Mouse (Mus musculus) erythroblast, embryonic 14.5 days (primary cell): ENCODE results near the gene Sbk1. TPM values are rescaled to one million over a fixed set of nuclear protein-coding genes. Genes with fewer than 3 reads are reported as not detected.

Experiments
- H3K27me3 ChIP-seq: 2 replicates; pipeline ENCODE4 v1.6.1; 2012; ENCODE audit warnings: inconsistent platforms; ENCODE audit not compliant: control insufficient read depth
- H3K36me3 ChIP-seq: 2 replicates; pipeline ENCODE4 v1.6.1; 2012; ENCODE audit warnings: mild to moderate bottlenecking, inconsistent platforms; ENCODE audit not compliant: control insufficient read depth
- H3K4me1 ChIP-seq: 2 replicates; pipeline ENCODE4 v1.6.1; 2012; ENCODE audit warnings: inconsistent platforms; ENCODE audit not compliant: control insufficient read depth
- H3K4me3 ChIP-seq: replicated peaks from 2 replicates; pipeline ENCODE3; 2012; ENCODE audit warnings: moderate library complexity, mild to moderate bottlenecking, inconsistent platforms
- H3K9me3 ChIP-seq: 2 replicates; pipeline ENCODE4 v1.6.1; 2012; ENCODE audit warnings: low read length, inconsistent platforms, mixed read lengths; ENCODE audit not compliant: control insufficient read depth
- GATA1 ChIP-seq: IDR thresholded peaks from 2 replicates; pipeline ENCODE4 v1.6.1; 2012; ENCODE audit warnings: low read length, inconsistent platforms, mixed read lengths
- TAL1 ChIP-seq: IDR thresholded peaks from 3 replicates; pipeline ENCODE4 v1.6.1; 2012; ENCODE audit warnings: low read length, inconsistent platforms, mixed read lengths
- polyA plus RNA-seq: library from polyadenylated mRNA; stranded (reverse); fragments of >175 nt; gene quantifications from 2 replicates; pipeline ENCODE4 v1.2.3, GENCODE M21; 2012

Sbk1 gene
- polyA plus RNA-seq, 1 experiment = 0.05 TPM

DNA sequence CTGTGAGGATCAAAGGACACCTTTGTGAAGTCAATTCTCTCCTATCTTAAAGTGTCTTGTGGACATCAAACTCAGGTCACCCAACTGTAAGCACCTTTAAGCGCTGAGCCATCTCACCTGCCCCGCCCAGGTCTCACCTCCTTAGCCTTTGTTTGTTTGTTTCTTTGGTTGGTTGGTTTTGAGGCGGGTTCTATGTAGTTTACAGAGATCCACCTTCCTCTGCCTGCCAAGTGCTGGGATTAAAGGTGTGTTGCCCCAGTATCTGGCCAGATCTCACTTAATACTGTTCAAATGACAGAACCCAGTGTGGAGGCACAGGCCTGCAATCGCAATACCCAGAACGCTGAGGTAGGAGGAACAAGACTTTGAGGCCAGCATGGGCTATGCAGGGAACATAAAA is 11.6 kb downstream of the Sbk1 start:
- H3K27me3 ChIP-seq = no peaks in the 10 kb centered on the region
- H3K9me3 ChIP-seq = no peaks in the 10 kb centered on the region
- no peak overlapping the region for H3K4me3 ChIP-seq
- no peaks in the 10 kb centered on the region for H3K36me3 ChIP-seq
- TF ChIP-seq GATA1 = no peak
- no peak for TF ChIP-seq TAL1
- H3K4me1 ChIP-seq = peaks cover 4% of the 10 kb centered on the region; the same call in 1 of the 2 replicates

DNA sequence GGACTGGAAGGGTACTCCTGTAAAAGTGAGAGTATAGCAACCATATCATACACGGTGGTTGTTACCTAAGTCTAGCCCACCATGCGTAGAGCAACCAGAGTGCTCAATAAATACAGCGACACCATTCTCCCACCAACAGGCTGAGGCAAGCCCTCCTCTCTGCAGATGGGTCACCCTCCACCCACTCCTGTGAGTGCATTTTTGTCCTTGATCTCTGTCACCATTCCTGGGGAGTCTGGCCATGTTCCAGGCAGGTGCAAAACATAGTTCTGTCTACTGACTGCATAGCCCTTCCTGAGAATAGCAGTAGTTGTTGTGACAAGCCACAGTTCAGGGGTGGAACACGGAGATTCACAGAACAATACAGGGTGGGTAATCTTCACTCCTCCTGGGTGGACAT is 12.0 kb downstream of the Sbk1 start:
- TF ChIP-seq TAL1 (no peak), GATA1 (no peak)
- Histone ChIP-seq H3K4me1 (peaks cover 4% of the 10 kb centered on the region; the same call in 1 of the 2 replicates), H3K36me3 (no peaks in the 10 kb centered on the region), H3K9me3 (no peaks in the 10 kb centered on the region), H3K4me3 (no peak overlapping the region), H3K27me3 (no peaks in the 10 kb centered on the region)

DNA sequence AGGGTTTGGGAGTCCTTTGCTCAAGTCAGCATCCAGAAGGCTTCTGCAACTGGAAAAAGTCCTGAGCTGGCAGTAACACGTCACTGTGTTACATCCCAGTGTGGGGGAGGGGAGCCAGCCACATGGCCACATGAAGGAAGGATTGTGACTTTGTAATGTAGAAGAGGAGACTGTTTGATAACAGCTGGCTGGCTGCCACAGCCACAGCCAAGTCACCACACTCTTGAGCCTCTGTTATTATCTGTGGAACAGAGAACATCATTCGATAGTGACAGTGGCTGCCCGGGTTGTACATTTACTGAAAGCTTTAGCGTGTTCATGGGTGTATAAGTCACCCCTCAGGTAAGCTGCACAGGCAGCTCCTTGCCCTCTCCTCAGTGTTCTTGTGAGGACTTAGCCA is 12.4 kb downstream of the Sbk1 start:
- H3K36me3 ChIP-seq = no peaks in the 10 kb centered on the region
- H3K27me3 ChIP-seq = no peaks in the 10 kb centered on the region
- H3K9me3 ChIP-seq = no peaks in the 10 kb centered on the region
- H3K4me1 ChIP-seq = peaks cover 4% of the 10 kb centered on the region; the same call in 1 of the 2 replicates
- no peak overlapping the region for H3K4me3 ChIP-seq
- TF ChIP-seq TAL1 (no peak), GATA1 (no peak)

DNA sequence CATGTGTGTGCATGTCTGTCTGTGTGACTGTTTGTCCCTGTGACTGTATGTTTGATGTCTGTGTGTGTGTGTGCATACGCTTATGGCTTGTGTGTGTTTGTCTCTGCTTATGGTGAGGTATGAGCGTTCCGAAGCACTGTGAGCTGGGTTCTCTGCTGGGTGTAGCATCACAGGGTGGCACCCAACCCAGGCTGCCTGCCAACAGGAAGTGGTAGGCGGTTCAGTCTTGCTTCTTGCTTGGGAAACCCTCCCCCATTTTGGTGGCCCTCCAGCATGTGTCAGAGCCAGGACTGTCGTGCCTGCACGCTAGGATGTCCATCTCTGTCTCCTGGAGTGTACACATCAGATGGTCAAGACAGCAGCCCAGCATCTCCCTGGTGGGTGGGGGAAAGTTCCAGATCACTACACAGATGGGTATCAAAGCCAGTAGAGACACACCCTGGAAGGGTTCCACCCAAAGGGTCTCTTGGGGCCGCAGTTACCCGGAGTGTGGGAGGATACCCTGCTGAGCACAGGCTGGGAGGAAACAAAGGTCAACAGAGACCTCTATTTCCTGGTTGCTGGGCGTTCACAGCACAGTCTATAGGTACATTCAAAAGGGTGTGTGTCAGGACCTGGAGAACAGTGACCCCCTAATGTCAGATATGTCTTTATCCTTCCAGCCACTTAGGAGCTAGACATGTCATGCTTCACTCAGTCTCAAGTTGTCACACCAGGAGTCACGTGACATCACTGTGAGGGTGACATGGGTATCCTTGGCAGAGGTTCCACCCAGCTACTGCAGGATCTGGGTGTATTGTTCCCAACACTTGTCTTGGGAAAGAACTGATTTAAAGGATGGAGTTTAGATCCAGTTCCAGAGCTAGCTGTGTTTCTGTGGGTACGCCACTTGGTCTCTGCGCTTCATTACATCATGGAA is 13.1 kb downstream of the Sbk1 start:
- Histone ChIP-seq H3K36me3 (no peaks in the 10 kb centered on the region), H3K27me3 (no peaks in the 10 kb centered on the region; the same call in 1 of the 2 replicates), H3K9me3 (no peaks in the 10 kb centered on the region), H3K4me1 (peaks cover 4% of the 10 kb centered on the region; the same call in 1 of the 2 replicates), H3K4me3 (no peak overlapping the region)
- TF ChIP-seq GATA1 (no peak), TAL1 (no peak)

DNA sequence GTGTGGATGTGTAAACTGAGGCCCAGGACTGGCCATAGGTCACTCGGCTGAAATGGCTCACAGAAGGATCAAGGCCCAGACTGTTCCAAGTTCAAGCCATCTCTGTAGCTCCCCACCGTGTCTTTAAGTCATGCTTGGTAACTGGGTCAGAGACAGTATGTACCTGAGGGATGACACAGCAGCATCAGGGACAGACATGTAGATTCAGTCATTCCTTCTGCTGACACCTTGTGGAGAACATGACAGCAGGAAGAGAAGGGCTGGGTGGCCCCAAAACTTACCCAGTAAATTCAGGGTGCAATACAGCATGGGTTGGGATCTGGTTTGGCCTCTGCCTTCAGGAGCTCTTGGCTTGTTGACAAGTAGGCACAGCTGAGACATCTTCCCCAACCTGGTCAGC is 13.9 kb downstream of the Sbk1 start:
- Histone ChIP-seq H3K4me3 (no peak overlapping the region), H3K27me3 (no peaks in the 10 kb centered on the region; the same call in 1 of the 2 replicates), H3K9me3 (no peaks in the 10 kb centered on the region), H3K4me1 (peaks cover 4% of the 10 kb centered on the region; the same call in 1 of the 2 replicates), H3K36me3 (no peaks in the 10 kb centered on the region)
- TF ChIP-seq GATA1 (no peak), TAL1 (no peak)

DNA sequence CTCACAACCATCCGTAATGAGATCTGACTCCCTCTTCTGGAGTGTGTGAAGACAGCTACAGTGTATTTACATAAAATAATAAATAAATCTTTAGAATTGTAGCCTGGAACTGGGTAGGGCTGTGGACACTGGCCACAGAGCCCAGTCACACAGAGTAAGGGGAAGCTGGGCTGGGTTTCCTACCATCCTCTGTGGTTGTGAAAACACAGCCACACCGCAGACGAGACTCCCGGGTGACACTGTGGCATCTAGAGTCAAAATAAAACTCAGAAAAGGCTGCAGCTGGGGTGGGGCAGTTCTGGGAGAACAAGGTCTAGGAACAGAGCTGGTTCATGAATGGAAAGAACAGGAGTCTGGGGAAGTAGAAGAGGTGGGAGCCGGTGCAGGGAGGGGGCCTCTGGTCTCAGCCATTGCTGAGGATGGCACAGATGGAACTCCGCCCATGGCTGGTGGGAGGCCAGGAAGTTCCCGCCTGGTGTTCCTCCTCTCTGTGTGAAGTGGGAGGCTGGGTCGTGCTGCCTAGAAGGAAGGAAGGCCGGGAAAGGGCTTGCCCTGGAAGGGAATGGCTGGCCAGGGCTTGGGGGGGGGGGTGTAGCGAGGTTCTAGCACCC is 15.2 kb downstream of the Sbk1 start:
- Histone ChIP-seq H3K36me3 (no peaks in the 10 kb centered on the region; the same call in 1 of the 2 replicates), H3K4me1 (peaks cover 4% of the 10 kb centered on the region; the same call in 1 of the 2 replicates), H3K9me3 (no peaks in the 10 kb centered on the region; the same call in 1 of the 2 replicates), H3K4me3 (no peak overlapping the region), H3K27me3 (peaks cover 12% of the 10 kb centered on the region)
- TF ChIP-seq GATA1 (no peak), TAL1 (no peak)

DNA sequence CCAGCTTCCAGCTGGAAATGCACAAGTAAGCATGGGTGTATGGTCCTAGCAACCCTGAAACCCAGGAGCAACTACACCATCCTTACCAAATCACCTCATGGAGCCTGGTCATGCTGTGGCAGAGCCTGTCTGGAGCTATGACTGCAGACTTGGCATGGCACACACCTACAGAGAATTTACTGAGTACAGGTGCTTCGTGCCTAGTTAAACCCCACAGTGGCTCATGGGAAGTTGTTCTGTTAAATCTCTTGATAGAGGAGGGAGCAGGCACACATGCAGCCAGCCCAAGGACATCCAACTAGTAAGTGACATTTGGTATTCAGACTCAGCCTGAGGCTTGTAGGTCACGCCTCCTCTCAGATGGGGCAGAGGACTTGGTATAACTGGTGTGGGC is 15.7 kb downstream of the Sbk1 start:
- Histone ChIP-seq H3K36me3 (no peaks in the 10 kb centered on the region; the same call in 1 of the 2 replicates), H3K9me3 (no peaks in the 10 kb centered on the region; the same call in 1 of the 2 replicates), H3K4me3 (no peak overlapping the region), H3K27me3 (peaks cover 17% of the 10 kb centered on the region), H3K4me1 (peaks cover 4% of the 10 kb centered on the region; the same call in 1 of the 2 replicates)
- TF ChIP-seq TAL1 = no peak
- no peak for TF ChIP-seq GATA1

DNA sequence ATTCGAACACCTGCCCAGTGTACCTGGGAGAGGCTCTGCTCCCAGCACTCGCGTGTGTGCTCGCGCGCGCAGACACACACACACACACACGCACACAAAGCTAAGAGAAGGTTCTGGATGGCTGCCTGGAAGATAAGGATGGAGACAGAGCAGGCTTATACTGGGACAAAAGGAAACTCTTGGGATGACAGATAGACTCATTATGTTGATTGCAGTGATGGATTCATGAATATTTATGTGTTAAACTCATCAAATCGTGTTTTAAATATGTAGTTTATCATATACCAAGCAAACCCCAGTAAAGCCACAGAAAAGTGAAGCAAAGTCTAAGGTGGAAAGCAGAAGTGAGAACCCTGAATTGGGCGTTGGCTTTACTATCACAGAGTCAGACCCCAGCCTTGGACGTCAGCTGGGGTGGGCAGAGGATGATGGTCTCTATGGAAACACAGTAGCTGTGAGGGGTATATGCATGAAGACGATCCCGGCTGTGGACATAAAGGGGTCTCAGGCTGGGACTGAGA is 16.2 kb downstream of the Sbk1 start:
- Histone ChIP-seq H3K4me3 (no peak overlapping the region), H3K4me1 (peaks cover 4% of the 10 kb centered on the region; the same call in 1 of the 2 replicates)

More for the DNA sequence above, 16.2 kb downstream of the Sbk1 start:
- TF ChIP-seq TAL1 = no peak
- no peak for TF ChIP-seq GATA1
- Histone ChIP-seq H3K9me3 (no peaks in the 10 kb centered on the region; the same call in 1 of the 2 replicates), H3K27me3 (peaks cover 19% of the 10 kb centered on the region), H3K36me3 (no peaks in the 10 kb centered on the region; the same call in 1 of the 2 replicates)
